Mouse (Mus musculus): ENCODE measurements at regions not wholly inside any gene's neighbourhood (a gene's known extent, or its start where the extent isn't known, plus 50 kb on each side); places are given as distances from the start of the nearest gene placed in this dataset.
A peak's percentile ranks its signal among the peaks of the same experiment; 100 is the strongest.

- DNase-seq (ENCODE audit: low spot score in 2 of 2), result no peak
Measured at GRCm38 (mm10) chr10:126502013-126502688, 399.0 kb downstream of the Atp23 start.

GRCm38 (mm10) chr10:126498726-126499125, 402.4 kb downstream of the Atp23 start:
- DNase-seq (ENCODE audit: low spot score in 2 of 2), result no peak

GRCm38 (mm10) chr10:126493734-126494133, 407.4 kb downstream of the Atp23 start:
- no peak for DNase-seq (ENCODE audit: low spot score in 2 of 2)

- DNase-seq (ENCODE audit: low spot score in 2 of 2), result no peak
Measured at GRCm38 (mm10) chr10:126492211-126492610, 408.9 kb downstream of the Atp23 start.

- no peak for DNase-seq (ENCODE audit: low spot score in 2 of 2)
Measured at GRCm38 (mm10) chr10:126485129-126485528, 416.0 kb downstream of the Atp23 start.

- no peak for DNase-seq (ENCODE audit: low spot score in 2 of 2)
Measured at GRCm38 (mm10) chr10:126483479-126483878, 417.7 kb downstream of the Atp23 start.

GRCm38 (mm10) chr10:126480382-126480781, 420.8 kb downstream of the Atp23 start:
- DNase-seq (ENCODE audit: low spot score in 2 of 2), result no peak

GRCm38 (mm10) chr10:126479743-126480142, 421.4 kb downstream of the Atp23 start:
- DNase-seq (ENCODE audit: low spot score in 2 of 2), result no peak

- no peak for DNase-seq (ENCODE audit: low spot score in 2 of 2)
Measured at GRCm38 (mm10) chr10:126473050-126473719, 428.0 kb downstream of the Atp23 start.

- DNase-seq (ENCODE audit: low spot score in 2 of 2), result no peak
Measured at GRCm38 (mm10) chr10:126470838-126471491, 430.2 kb downstream of the Atp23 start.

- no peak for DNase-seq (ENCODE audit: low spot score in 2 of 2)
Measured at GRCm38 (mm10) chr10:126462770-126463169, 438.4 kb downstream of the Atp23 start.

GRCm38 (mm10) chr10:126458523-126458922, 442.6 kb downstream of the Atp23 start:
- peak; percentile 7 to 11 for DNase-seq (ENCODE audit: low spot score in 2 of 2)

GRCm38 (mm10) chr10:126452757-126453528, 448.2 kb downstream of the Atp23 start:
- DNase-seq (ENCODE audit: low spot score in 2 of 2), result no peak

- no peak for DNase-seq (ENCODE audit: low spot score in 2 of 2)
Measured at GRCm38 (mm10) chr10:126452057-126452622, 449.0 kb downstream of the Atp23 start.

GRCm38 (mm10) chr10:126431222-126431621, 465.3 kb downstream of the Lrig3 start:
- DNase-seq (ENCODE audit: low spot score in 2 of 2), result no peak

GRCm38 (mm10) chr10:126430346-126430745, 464.4 kb downstream of the Lrig3 start:
- no peak for DNase-seq (ENCODE audit: low spot score in 2 of 2)

GRCm38 (mm10) chr10:126429502-126429901, 463.5 kb downstream of the Lrig3 start:
- DNase-seq (ENCODE audit: low spot score in 2 of 2), result no peak

GRCm38 (mm10) chr10:126422066-126422465, 456.1 kb downstream of the Lrig3 start:
- DNase-seq (ENCODE audit: low spot score in 2 of 2), result no peak

GRCm38 (mm10) chr10:126413786-126414185, 447.8 kb downstream of the Lrig3 start:
- DNase-seq (ENCODE audit: low spot score in 2 of 2), result no peak

GRCm38 (mm10) chr10:126392235-126392634, 426.3 kb downstream of the Lrig3 start:
- DNase-seq (ENCODE audit: low spot score in 2 of 2), result no peak

GRCm38 (mm10) chr10:126391770-126392169, 425.8 kb downstream of the Lrig3 start:
- DNase-seq (ENCODE audit: low spot score in 2 of 2), result no peak
